Mouse (Mus musculus) liver, embryonic 15.5 days (tissue): ENCODE data around the gene Smg6. TPM values are rescaled to one million over a fixed set of nuclear protein-coding genes. Genes with fewer than 3 reads are reported as not detected.
A peak's percentile ranks its signal among the peaks of the same experiment; 100 is the strongest.

Experiments used
- ATAC-seq: fragments of 200-750 bp; cut with Nextera tagmentation; 2 replicates; pipeline ENCODE4 v1.8.0; 2017; ENCODE audit warnings: moderate number of reproducible peaks, mild to moderate bottlenecking, moderate library complexity; ENCODE audit not compliant: insufficient read depth
- H3K27ac ChIP-seq: fragments of 300-500 bp; sonication (generic); replicated peaks from 2 replicates; pipeline ENCODE4 v1.5.1; 2015; ENCODE audit warnings: mild to moderate bottlenecking, inconsistent platforms
- H3K27me3 ChIP-seq: fragments of 300-500 bp; sonication (generic); 2 replicates; pipeline ENCODE4 v1.6.1; 2015; ENCODE audit warnings: mild to moderate bottlenecking, inconsistent platforms
- H3K36me3 ChIP-seq: fragments of 300-500 bp; sonication (generic); replicated peaks from 2 replicates; pipeline ENCODE4 v1.6.1; 2015; ENCODE audit warnings: moderate library complexity, mild to moderate bottlenecking, inconsistent platforms
- H3K4me1 ChIP-seq: fragments of 300-500 bp; sonication (generic); replicated peaks from 2 replicates; pipeline ENCODE4 v1.6.1; 2015; ENCODE audit warnings: inconsistent platforms
- H3K4me2 ChIP-seq: fragments of 300-500 bp; sonication (generic); 2 replicates; pipeline ENCODE4 v1.6.1; 2015; ENCODE audit warnings: moderate library complexity, mild to moderate bottlenecking, inconsistent platforms
- H3K4me3 ChIP-seq: fragments of 300-500 bp; sonication (generic); replicated peaks from 2 replicates; pipeline ENCODE4 v1.5.1; 2015; ENCODE audit warnings: mild to moderate bottlenecking, inconsistent platforms
- H3K9ac ChIP-seq: fragments of 300-500 bp; sonication (generic); 2 replicates; pipeline ENCODE4 v1.6.1; 2015; ENCODE audit warnings: moderate library complexity, mild to moderate bottlenecking, inconsistent platforms
- H3K9me3 ChIP-seq: fragments of 300-500 bp; sonication (generic); replicated peaks from 2 replicates; pipeline ENCODE4 v1.6.1; 2016; ENCODE audit warnings: inconsistent platforms
- WGBS: fragments of 180-500 bp; shearing (Covaris S2); methylation state at CpG from one replicate; pipeline ENCODE4 v1.1.7; 2015; ENCODE audit warnings: mixed read lengths; ENCODE audit not compliant: insufficient replicate concordance; 5-methylcytosine and 5-hydroxymethylcytosine counted together
- polyA plus RNA-seq: library from polyadenylated mRNA; unstranded; fragments of >200 nt; fragmentation: Nextera tagmentation; extraction: Ambion mirVana; gene quantifications from 2 replicates; pipeline ENCODE4 v1.2.1, GENCODE M21; 2015

Gene Smg6
- polyA plus RNA-seq, 1 experiment from 2014 or later, result 4.5 TPM

GRCm38 (mm10) chr11:75162591-75163080, 237.0 kb downstream of the Smg6 start:
- Histone ChIP-seq H3K27ac (no peak overlapping the region), H3K9ac (no peak overlapping the region), H3K4me1 (peaks cover 53% of the 10 kb centered on the region), H3K4me2 (no peak overlapping the region), H3K36me3 (peaks cover 31% of the 10 kb centered on the region), H3K9me3 (no peaks in the 10 kb centered on the region), H3K27me3 (peaks cover 49% of the 10 kb centered on the region), H3K4me3 (no peak overlapping the region)
- no peak for ATAC-seq
- WGBS, result 86% methylated on average over 12 of the region's 12 CpGs

- ATAC-seq, result no peak
- Histone ChIP-seq H3K9ac (no peak overlapping the region), H3K4me3 (no peak overlapping the region), H3K27me3 (peaks cover 56% of the 10 kb centered on the region), H3K9me3 (no peaks in the 10 kb centered on the region), H3K27ac (no peak overlapping the region), H3K36me3 (peaks cover 31% of the 10 kb centered on the region), H3K4me1 (peaks cover 53% of the 10 kb centered on the region), H3K4me2 (no peak overlapping the region)
- WGBS, result 65% methylated on average over 6 of the region's 6 CpGs
Observed at GRCm38 (mm10) chr11:75163379-75163778, 237.8 kb downstream of the Smg6 start.

DNA sequence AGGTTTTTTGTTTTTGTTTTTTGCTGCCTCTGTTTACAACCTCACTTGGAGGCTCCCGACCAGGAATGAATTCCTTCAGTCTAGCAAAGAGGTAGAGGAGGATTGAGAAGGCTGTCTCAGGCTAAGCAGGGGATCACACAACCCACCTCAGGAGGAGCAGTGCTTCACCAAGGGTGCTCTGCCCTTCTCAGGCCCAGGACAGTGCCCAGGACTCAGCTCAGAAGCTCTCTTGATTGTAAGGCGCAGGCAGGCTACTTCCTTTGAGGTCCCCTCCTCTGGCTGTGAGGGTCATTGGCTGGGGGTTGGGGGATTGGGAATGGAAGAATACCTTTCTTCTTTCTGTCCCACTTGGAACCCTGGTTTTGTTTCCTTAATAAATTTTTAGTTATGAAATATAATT, 238.4 kb downstream of the Smg6 start:
- H3K27ac ChIP-seq, result no peak overlapping the region
- peaks cover 31% of the 10 kb centered on the region for H3K36me3 ChIP-seq
- H3K4me1 ChIP-seq, result peaks cover 58% of the 10 kb centered on the region
- H3K4me2 ChIP-seq, result no peak overlapping the region
- no peak for ATAC-seq
- no peak overlapping the region for H3K4me3 ChIP-seq
- H3K27me3 ChIP-seq, result peaks cover 63% of the 10 kb centered on the region
- no peaks in the 10 kb centered on the region for H3K9me3 ChIP-seq
- WGBS, result 63% methylated on average over 2 of the region's 2 CpGs
- H3K9ac ChIP-seq, result no peak overlapping the region

DNA sequence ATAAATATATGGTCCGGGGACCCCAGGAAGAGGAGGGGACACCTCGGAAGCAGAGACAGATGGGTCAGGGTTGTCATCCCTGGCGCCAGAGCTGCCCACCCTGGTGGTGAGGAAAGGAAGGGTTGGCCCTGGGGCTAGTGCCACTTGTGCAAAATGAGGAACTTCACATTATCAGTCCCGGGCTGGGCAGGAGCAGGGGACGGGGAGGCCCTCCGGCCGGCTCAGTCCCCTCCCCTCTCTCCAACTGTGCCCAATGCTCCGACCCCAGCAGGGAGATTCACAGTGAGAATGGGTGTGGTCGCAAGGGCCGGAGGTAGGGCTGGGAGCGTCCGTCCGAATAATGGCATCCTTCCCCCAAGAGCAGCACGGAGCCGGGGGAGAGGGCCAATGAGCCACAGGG, 239.1 kb downstream of the Smg6 start:
- H3K9ac ChIP-seq, result no peak overlapping the region
- H3K4me3 ChIP-seq, result no peak overlapping the region; the same call in 1 of the 2 replicates
- peak overlapping the region; percentile 83 for H3K4me2 ChIP-seq
- H3K9me3 ChIP-seq, result no peaks in the 10 kb centered on the region; the same call in 1 of the 2 replicates
- ATAC-seq, result no peak
- H3K27me3 ChIP-seq, result peaks cover 70% of the 10 kb centered on the region
- H3K27ac ChIP-seq, result no peak overlapping the region
- peaks cover 31% of the 10 kb centered on the region for H3K36me3 ChIP-seq
- WGBS, result 10% methylated on average over 15 of the region's 15 CpGs
- H3K4me1 ChIP-seq, result peaks cover 62% of the 10 kb centered on the region

GRCm38 (mm10) chr11:75165441-75166192, 240.0 kb downstream of the Smg6 start:
- Histone ChIP-seq H3K4me3 (peak overlapping the region; percentile 54), H3K4me1 (peaks cover 71% of the 10 kb centered on the region), H3K27ac (no peak overlapping the region), H3K27me3 (peaks cover 78% of the 10 kb centered on the region), H3K9ac (0 out of 2 replicates have a peak overlapping the region, but pooled peaks have one; percentile 11), H3K4me2 (peak overlapping the region; percentile 83), H3K36me3 (peaks cover 24% of the 10 kb centered on the region), H3K9me3 (no peaks in the 10 kb centered on the region; the same call in 1 of the 2 replicates)
- 4% methylated on average over 54 of the region's 54 CpGs for WGBS
- peak; percentile 23; the same call in 1 of the 2 replicates for ATAC-seq

- Histone ChIP-seq H3K4me2 (peak overlapping the region; percentile 83), H3K9ac (no peak overlapping the region), H3K4me1 (peaks cover 76% of the 10 kb centered on the region), H3K27ac (no peak overlapping the region), H3K4me3 (peak overlapping the region; percentile 54), H3K27me3 (peaks cover 85% of the 10 kb centered on the region), H3K9me3 (no peaks in the 10 kb centered on the region; the same call in 1 of the 2 replicates), H3K36me3 (peaks cover 17% of the 10 kb centered on the region)
- no peak for ATAC-seq
- 6% methylated on average over 55 of the region's 55 CpGs for WGBS
Observed at GRCm38 (mm10) chr11:75166193-75166842, 240.7 kb downstream of the Smg6 start.

DNA sequence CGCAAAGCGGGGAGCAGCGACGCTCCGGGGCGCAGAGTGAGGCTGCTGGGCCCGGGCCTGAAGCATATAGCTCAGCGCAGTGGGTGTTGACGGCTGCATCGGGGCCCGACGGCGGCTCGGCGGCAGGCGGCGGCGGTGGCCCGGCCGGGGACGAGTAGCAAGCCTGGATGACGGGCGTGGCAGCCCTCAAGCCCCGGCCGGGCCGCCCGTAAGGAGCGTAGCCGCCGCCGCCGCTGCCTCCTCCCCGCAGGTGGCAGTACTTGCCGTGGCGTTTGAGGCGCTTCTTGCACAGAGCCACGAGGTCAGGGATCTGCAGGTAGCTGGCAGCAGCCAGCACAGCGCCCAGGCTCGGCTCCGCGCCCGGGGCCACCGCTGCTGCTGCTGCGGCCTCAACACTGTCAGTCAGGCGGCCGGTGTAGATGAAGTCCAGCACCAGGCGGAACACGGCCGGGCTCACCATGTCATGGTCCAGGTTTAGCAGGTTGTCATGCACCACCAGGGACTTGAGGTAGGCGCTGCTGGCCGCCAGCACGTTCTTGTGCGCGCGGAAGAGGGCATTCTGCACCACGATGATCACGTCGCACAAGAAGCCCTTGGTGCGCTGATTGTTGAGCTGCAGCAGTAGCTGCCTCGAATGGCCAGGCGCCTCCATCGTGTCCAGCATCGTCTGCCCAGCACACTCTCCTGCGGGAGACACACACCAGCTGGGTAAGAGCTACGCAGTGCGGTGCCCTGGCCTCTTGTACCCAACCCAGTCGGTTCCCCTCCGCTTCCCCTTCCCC, 241.4 kb downstream of the Smg6 start:
- Histone ChIP-seq H3K4me1 (peaks cover 82% of the 10 kb centered on the region), H3K27me3 (peaks cover 93% of the 10 kb centered on the region), H3K4me3 (peak overlapping the region; percentile 54), H3K9ac (no peak overlapping the region; the same call in 1 of the 2 replicates), H3K27ac (no peak overlapping the region), H3K36me3 (peaks cover 14% of the 10 kb centered on the region), H3K9me3 (no peaks in the 10 kb centered on the region; the same call in 1 of the 2 replicates), H3K4me2 (peak overlapping the region; percentile 83)
- ATAC-seq, result no peak
- 3% methylated on average over 68 of the region's 68 CpGs for WGBS

- Histone ChIP-seq H3K4me2 (peak overlapping the region; percentile 83), H3K9me3 (no peaks in the 10 kb centered on the region; the same call in 1 of the 2 replicates), H3K27ac (no peak overlapping the region), H3K27me3 (peaks cover 100% of the 10 kb centered on the region), H3K9ac (0 out of 2 replicates have a peak overlapping the region, but pooled peaks have one; percentile 32), H3K4me3 (peak overlapping the region; percentile 54), H3K4me1 (peaks cover 91% of the 10 kb centered on the region), H3K36me3 (peaks cover 7% of the 10 kb centered on the region)
- ATAC-seq, result no peak
- whole genome bisulfite sequencing, result 2% methylated on average over 60 of the region's 63 CpGs
Observed at GRCm38 (mm10) chr11:75167643-75168589, 242.3 kb downstream of the Smg6 start.

GRCm38 (mm10) chr11:75168590-75169361, 243.2 kb downstream of the Smg6 start:
- Histone ChIP-seq H3K27me3 (peaks cover 100% of the 10 kb centered on the region), H3K27ac (no peak overlapping the region), H3K4me1 (peaks cover 91% of the 10 kb centered on the region)

More at GRCm38 (mm10) chr11:75168590-75169361, 243.2 kb downstream of the Smg6 start:
- Histone ChIP-seq H3K4me3 (peak overlapping the region; percentile 54), H3K9me3 (no peaks in the 10 kb centered on the region; the same call in 1 of the 2 replicates), H3K9ac (peak overlapping the region; percentile 32; the same call in 1 of the 2 replicates), H3K36me3 (no peaks in the 10 kb centered on the region), H3K4me2 (peak overlapping the region; percentile 83)
- no peak; the same call in 1 of the 2 replicates for ATAC-seq
- under 1% methylated on average over 83 of the region's 83 CpGs for WGBS
